Mouse (Mus musculus) right cerebral cortex, postnatal 4 days (tissue): ENCODE data around the gene Myo18b.
A peak's percentile ranks its signal among the peaks of the same experiment; 100 is the strongest.

Experiments
- DNase-seq: peaks from one replicate; pipeline ENCODE4 v3.0.0-alpha.2; 2022

The Myo18b gene

DNA sequence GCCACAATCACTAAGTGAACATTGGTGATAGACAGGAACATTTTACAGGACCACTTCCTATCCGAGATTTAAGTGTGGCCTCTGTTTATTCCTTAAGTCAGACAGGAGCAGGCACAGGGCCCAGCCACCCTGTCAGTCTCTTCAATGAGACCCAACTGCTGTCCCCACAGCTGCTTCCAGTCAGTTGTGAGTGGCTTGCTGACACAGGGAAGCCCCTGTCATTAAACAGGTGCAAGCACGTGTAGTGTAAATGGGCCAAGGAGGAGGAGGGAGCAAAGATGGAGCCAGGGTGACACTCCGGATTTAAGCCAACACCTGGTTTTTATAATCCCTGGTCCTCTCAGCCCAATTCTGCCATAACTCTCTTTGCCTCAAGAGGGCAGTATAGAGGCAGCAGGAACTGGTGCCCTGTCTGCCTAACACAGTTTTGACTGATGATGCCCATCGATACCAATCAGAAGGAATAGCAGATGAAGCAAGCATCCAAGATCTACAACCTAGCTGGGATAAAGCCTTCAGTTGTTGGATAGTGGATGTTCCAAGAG is 19.2 kb downstream of the Myo18b start:
- DNase-seq, result no peak

DNA sequence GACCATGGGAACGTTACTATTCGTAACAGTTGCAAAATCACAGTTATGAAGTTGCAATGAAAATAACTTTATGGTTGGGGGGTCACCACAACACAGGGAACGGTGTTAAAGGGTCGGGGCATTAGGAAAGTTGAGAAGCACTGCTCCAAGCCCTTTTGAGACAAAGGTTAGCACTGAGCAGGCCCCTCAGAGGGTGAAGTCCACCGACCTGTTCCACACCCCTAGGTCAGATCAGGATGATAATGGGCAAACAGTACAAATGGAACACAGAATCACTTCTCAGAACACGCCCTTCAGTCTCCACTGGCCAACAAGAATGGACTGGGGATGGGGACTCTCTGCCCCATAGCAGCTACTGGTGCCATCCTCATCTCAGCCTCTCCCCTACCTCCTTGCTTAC is 23.2 kb downstream of the Myo18b start:
- DNase-seq, result no peak

DNA sequence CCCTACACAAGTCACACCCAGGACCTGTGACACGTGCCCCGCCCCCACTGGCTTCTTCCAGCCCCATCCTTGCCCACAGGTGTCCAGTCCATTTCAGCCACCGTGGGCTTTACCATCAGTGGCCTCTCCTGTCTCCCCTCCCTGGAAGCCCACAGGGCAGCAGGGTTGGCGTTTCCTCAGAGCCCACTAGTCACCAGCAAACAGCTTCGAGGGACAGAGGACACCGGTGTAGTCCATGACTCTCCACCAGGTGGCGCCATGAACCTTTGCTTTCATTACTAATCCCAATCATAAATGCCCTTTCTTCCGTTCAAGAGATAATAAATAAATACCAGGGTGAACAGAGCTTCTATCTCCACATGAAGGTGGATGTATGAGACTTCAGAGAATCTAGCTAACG is 25.4 kb downstream of the Myo18b start:
- DNase-seq, result peak; percentile 92

DNA sequence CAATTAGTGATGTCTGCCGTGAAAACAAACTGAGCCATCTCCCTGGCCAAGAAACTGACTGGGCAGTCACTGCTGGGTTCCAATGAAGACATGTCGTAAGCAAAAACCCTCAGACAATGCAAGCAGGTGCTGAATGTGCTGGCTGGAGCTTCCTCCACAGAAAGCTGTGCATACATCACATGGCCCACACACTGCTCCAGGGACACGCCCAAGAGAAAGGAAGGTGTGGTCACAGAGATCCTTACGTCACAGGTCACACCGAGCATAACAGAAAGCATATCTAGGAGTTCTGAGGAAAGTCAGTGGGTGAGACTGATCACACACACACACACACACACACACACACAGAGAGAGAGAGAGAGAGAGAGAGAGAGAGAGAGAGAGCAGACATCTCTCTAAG is 27.5 kb downstream of the Myo18b start:
- no peak for DNase-seq

DNA sequence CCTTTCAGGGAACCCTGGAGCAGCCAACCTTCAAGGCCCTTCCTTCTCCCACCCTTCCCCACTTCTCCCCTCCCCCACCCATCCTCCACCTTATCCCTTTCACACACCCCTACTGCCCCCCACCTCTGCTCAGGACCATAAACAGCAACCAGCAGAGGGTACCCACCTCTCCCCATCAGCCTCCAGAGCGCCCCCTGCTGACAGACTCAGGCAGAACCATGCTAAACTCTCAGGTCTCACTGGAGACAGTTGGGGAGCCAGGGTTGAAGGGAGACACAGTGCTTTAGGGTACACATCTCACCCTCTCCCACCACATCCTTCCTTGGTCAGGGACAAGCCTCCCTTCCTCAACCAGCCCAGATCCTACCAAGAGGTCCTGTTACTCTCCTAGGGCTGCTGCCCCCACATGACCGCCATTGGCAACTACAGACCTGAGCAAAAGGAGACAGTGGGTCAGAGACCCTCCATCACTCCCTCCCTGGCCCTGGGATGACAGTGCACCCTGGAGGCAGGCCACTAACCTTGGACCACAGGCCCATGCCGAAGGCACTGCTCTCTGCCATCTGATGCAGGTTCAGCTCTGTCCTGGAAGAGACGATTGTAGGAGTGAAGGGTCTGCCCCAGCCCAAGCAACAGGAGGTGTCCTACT is 31.3 kb downstream of the Myo18b start:
- peak; percentile 75 for DNase-seq

DNA sequence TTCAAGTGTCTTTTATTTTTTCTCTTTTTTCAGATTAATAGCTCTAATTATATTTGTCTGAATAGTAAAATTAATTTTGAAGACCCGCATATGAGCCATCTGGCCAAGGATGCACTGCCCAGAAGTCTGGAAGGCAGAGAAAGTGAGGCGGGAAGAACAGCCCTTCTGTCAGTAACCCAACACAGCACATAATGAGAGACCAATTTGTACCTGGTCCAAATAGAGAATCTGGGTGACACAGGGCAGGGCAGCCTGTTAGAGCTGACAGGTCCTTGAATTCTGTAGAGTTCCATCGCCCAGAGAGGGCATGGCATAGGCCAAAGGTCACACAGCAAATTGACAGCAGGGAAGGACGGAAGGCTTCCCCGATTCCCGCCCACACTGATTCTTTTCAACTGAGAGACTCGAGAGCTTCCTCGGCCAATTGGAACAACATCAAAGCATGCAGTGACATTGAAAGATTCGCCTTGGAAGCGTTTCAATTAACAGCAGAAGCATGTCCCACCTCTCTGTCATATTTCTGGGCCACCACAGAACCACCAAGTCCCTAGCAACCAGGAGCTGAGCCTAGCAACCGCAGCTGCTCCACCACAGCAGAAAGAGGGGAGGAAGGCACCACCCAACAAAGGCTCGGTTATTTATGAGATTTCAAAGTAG is 36.7 kb downstream of the Myo18b start:
- DNase-seq, result peak; percentile 34

DNA sequence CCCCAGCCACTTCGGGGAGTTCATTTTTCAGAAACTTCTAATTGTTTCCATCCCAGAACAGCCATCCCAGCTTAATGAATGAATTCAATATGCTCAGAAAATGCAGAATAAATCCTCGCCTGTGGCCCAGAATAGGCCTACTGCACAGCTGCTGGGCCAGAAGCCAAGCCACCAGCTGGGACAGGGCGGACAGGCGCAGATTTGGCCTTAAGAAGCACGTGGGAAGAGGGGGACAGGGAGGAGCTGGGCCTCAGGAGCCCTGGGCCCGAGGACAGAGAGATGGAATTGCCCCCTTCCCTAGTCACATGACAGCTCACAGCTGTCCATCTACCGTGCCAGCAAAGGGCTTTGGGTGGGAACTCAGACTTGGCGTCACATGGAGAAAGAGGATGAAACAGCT is 43.0 kb downstream of the Myo18b start:
- peak; percentile 69 for DNase-seq

DNA sequence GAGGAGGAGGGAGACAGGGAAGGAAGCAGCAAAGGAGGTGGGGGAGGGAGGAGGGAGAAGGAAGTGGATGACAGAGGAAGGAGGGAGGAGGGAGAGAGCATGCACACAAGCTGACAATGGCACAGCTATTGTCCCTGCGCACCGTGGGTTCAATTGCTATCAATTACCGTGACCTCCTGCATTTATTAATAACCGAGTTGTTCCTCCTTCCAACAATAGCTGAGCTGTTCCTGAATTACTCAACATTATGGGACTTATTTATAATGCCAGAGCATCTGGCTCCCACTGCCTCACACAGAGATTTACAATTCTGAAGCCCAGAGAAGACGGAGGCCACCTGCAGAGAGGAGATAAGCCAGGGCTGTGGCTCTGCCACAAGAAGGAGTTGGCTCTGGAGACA is 44.8 kb downstream of the Myo18b start:
- no peak for DNase-seq

DNA sequence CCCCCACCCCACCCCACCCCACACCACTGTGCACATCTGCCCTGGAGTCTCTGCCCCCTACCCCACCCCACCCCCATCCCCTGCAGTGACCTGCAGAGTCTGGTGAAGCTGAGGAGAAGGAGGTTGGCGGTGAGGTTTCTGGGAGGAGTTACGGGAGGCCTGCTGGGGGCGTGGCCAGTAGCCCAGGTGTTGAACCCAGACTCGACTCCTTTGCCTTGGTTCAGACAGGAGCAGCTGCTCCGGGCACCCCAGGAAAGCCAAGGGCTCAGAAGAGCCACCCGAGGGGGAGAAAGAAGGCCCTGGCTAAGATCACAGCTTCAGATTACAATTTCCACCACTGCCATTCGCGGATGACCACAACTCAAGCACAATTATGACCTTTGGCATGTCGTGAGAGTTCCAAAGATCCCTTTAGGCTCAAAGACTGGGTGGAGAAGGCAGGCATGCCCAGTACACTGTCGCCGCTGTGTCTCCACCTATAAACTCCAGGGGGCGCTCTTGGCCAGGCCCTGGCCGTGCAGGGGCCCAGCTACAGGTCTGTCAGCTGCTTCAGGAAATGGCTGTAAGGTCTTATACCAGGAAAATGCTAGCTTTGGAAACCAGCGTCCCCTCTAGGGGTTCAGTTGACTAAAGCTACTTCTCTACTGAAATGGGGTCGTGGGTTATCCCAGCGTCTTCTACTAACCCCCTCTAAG is 47.4 kb downstream of the Myo18b start:
- peak; percentile 56 for DNase-seq

DNA sequence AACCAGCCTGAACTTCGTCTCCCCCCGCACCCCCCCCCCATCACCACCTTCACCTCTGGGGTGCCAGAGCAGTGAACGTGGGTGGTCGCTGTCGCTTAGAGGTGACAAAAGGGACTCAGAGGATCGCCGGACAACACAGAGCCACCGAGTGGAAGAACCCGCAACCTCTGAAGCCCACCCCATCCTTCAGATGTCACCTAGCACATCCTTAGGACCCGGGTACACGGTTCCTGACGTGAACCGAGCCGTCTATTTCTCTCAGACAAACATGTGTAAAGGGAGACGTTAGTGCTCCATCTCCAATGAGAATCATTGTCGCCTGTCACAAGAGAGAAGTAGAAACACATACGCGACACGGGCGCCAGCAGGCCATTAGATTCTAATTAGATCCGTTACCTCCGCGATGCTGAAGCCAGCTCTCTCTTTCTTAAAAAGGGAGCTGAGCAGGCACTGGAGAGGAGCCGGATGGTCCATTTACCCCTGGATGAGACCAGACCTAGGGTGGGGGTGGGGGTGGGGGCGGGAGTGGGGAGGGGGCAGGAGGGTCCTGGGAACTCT is 48.1 kb downstream of the Myo18b start:
- no peak for DNase-seq

DNA sequence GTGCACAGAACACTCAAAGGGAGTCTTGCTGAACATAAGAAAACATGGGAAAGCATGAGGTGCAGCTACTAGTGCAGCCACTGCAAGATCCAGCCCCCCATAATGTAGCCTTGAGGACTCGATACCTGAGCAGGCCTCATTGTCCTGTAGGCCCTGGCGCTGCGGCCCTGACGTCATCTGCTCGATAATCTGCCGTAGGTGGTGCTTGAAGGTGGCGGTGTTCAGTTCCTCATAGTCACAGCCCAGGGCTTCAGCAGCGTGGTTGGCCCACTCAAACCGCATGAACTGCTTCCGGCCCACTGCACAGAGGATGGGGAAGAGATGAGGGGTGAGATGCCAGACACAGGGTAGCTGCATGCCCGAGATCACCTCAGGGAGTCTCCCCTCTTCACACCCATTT is 50.0 kb downstream of the Myo18b start:
- no peak for DNase-seq

DNA sequence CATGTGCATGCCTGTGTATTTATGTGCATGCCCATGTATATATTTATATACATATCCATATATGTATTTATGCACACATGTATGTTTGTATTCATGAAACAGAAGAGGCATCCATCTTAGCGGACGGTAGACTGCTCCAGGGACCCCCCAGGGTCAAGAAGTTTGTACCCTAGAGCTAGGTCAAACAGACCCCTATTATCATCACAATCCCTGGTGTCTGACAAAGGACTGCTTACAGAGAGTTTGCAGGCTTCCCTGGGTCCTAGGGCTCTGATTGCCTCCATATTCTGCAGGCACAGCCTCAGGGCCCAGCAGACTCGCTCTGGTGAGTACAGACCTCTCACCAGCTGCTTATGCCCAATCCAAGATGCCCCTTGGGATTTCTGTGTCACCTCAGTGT is 51.7 kb downstream of the Myo18b start:
- no peak for DNase-seq

DNA sequence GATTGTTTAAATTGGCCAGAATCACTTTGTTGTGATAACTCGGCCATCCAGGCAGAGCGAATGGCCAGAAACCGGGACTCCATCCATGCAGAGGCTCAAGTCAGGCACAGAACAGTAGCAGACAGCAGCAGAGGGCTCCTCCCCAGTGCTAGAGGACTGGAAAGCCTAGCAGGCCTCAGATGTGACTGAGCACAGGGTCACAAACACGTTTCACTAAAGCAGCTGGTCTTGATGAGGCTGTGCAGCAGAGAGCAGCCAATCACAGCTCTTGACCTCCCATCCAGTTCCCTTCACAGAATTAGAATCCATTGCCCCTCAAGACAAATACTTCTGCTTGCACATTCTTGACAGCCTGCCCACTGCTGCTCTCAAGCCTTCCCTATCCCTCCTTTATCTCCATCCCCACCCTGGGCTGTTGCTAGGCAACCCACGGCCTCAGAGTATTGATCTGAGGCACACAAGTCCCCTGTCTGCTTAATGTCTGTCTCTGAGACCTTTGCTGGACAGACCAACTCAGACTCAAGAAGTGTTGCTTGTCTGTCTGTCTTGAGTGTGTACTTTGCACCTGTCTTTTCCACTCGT is 52.4 kb downstream of the Myo18b start:
- DNase-seq, result peak; percentile 46

DNA sequence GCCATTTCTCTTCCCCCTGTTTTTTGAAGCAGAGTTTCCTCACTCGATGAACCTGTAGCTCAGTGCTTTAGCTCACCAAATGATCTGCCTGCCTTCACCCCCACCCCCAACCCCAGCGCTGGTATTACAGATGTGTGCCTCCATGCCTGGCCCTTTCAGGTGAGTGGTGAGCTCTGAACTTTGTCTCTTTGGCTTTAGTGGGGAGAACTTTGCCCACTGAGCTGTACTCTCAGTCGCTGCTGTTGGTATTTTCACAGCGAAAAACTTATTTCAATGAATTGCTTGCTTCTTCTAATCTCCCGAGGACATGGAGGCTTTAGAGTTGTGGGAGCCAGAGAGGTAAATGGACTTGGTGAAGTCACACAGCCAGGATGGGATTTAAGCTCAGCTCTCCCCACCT is 53.5 kb downstream of the Myo18b start:
- no peak for DNase-seq

DNA sequence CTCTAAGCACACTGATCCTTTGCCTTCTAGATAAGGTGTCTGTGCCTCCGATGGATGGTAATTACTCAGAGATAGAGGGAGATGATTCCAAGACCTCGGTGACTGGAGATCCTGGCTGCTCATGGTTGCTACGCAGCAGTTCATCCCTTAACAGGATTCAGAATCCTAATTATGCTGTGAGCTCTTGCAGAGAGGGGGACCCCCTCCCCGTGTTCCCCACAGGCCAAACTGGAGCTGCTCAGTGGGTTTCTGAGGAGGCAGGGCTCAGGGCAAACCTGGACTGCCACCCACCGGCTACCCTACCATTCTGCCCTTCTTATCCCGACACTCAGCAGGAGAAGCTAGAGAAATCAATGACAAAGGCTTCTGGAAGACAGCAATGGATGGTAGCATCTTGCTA is 54.3 kb downstream of the Myo18b start:
- no peak for DNase-seq

DNA sequence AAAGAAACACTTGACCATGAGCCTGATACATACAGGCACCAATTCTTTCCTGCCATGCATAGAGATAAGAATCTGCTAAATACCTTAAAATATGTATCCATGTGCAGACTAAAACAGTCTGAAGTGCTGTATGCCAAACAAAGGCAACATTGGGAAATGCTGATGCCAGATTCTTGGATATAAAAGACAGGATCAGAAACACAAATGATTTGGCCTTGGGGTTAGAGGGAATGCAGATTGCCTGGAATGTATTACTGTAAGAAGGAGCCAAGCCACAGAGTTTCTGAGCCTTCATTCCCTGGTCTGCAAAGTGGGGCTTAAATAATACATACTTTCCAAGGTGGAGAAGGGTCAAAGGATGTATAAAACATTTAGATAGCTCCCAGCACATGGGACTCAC is 61.3 kb downstream of the Myo18b start:
- DNase-seq, result no peak

DNA sequence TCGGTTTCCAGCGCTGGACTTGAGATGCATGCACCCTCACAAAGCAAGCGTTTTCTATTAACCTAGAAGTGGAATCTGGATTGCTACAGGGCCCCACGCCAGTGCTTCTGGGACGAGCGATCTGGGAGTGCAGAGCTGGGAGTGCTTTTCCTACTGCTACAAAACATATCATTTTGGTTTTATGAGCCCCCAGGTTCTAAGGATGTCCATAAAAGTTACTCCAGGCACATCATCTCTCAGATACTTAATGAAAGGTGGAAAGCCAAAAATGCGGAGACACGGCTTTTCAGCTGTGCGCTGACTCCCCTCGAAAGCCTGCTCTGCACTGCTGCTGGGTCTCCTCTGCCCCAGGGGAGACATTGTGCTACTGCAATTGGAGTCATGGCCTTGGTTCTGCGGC is 62.3 kb downstream of the Myo18b start:
- no peak for DNase-seq

DNA sequence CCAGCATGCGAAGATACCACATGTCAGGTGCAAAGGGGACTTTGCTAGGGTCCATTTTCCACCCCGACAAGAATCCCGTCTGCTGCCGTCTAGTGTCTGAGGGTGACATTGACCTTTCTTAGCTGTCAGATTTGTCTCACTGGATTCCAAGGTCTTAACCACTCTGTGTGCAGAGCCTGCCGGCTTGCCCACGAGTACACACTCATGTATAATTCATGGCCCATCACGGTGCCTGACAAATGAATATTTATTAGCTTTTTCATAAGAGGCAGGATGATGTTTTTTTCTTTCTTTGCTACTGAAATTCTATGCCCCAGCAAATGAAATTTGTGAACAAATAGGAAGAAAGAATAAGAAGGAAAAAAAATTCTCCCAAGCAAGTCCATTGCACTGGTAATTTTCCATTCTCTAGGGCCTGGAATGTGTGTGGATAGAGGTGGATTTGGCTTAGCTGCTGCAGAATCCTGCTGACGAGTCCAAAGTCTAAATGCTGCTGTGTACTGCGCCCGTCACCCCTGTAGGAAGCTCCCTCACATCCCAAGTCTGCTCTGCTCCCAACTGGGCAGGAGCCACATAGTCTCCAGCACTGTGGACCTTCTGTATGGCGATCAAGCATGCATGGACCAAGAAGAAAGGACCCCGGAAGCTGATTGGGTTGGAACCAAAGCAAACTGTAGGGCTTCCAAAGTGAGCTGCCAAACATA is 70.9 kb downstream of the Myo18b start:
- no peak for DNase-seq

DNA sequence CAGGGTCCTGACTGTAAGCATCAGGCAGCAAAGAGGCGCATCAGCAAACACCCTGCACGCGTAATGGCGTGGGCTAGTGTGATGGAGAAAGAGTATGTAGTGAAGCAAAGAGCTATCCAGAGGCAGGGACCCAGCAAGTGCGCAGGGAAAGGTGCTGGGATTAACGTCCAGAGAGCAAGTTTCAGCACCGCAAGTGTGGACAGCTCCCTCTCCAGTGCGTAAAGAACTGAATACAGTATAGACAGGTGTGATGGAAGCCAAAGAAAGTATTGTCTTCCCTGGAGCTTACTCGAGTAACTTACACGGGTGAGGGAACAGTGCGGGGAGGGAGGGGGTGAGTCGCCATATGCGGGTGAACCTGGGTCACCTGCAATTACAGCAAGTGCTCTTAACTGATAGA is 71.8 kb downstream of the Myo18b start:
- DNase-seq, result no peak

DNA sequence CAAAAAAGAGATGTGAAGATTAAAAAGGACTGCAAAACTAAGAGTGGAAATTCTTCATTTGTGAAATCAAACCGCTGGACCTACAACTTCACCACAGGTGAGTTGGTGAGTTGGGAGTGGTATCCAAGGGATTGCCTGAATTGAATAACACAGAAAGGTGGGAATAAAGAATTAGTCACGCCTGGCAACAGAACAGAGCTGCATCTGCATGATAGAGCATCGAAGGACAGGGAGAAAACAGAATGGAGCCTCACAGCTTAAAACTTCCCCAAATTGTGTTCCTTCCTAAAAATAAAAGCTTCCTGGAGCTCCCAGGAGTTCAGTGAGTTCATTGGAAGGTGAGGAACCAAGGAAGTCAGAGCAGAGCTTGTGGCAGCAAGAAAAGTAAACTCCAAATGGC is 73.7 kb downstream of the Myo18b start:
- DNase-seq, result no peak

DNA sequence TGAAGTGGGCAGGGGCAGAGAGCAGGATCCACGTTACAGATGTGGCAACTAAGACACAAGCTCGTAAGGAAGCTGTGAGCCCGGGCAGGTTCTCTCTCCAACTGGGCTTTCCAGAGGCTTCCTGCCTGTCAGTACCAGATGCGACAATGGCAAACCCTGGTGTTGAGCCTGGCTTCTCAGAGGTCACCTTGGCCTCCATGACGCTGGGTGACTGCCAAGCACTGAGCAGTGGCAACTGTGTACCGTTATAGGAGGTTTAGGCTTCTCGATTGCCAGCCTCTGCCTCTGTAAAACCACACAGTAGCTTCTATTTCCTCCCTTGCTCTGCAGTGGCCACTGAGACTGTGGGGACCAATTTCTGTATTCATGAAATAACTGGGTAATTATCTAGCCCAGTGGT is 81.1 kb downstream of the Myo18b start:
- no peak for DNase-seq

DNA sequence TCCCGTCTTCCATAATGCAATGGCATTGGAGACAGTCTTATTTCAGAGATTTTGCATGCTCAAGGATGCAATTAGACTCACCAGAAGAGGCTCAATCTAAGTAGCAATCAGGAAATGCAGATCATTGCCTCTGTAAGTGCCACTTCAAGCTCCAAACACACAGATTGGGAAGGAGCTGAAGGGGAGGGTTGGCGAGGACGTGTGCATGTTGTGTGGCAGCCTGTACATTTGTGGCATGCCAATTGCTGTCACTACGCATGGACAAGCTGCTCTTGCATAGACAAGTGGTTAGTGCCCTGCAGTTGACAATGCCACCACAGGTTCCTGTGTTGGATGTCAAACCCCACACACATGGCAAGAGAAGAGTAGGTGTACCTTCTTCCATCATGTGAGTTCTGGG is 88.5 kb downstream of the Myo18b start:
- DNase-seq, result no peak

DNA sequence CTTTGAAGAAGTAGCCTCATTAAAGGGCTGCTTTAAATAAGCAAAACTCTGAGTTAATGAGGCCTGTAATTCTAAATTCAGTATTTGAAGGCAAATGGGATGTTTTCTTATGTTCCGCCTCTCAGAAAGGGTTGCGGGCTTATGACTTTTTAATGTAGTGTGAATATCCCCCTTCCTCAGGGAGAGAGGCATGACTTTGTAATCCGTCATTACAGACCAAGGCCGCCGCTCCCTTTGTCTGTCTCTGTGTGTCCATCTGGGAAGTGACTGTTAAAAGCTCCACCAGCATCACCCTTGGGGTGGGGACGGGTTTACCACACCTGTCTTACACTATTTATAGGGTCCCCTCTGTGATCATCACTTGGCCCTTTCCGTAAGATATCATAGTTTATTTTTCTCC is 100.1 kb downstream of the Myo18b start:
- no peak for DNase-seq
